Mouse (Mus musculus) right cerebral cortex, postnatal 14 days (tissue): ENCODE results near the gene Gabra5.

Source experiments
- DNase-seq: peaks from one replicate; pipeline ENCODE4 v3.0.0; 2022

Gene Gabra5

GRCm38 (mm10) chr7:57386517-57387340 is 123.1 kb downstream of the Gabra5 start, which contains the start of gene Gabrg3:
Gabrg3 (minus strand) TSS chr7:57387188.
- peak; percentile 53 for DNase-seq

DNA sequence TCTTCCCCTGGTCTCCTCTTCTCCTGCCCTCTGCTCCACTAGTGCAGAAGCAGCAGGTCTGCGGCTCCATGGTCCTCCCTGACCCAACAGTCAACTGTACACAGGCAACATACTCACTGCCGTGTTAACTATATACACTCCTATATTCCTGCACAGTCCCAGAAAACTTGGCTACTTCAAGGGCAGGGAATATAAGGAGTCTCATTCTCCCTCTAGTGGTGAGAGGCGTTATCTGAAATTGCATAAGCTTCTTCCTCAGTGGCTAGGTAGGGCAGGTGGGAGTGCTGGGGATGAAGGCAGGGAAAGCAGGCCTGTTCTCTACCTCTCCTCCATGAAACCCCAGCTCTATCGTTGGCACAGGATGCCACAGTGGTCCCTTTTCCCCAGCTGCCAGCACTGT is 125.7 kb downstream of the Gabra5 start:
- DNase-seq, result no peak

- DNase-seq, result no peak
These were observed 143.9 kb downstream of the Gabra5 start for GRCm38 (mm10) chr7:57366013-57366390.

DNA sequence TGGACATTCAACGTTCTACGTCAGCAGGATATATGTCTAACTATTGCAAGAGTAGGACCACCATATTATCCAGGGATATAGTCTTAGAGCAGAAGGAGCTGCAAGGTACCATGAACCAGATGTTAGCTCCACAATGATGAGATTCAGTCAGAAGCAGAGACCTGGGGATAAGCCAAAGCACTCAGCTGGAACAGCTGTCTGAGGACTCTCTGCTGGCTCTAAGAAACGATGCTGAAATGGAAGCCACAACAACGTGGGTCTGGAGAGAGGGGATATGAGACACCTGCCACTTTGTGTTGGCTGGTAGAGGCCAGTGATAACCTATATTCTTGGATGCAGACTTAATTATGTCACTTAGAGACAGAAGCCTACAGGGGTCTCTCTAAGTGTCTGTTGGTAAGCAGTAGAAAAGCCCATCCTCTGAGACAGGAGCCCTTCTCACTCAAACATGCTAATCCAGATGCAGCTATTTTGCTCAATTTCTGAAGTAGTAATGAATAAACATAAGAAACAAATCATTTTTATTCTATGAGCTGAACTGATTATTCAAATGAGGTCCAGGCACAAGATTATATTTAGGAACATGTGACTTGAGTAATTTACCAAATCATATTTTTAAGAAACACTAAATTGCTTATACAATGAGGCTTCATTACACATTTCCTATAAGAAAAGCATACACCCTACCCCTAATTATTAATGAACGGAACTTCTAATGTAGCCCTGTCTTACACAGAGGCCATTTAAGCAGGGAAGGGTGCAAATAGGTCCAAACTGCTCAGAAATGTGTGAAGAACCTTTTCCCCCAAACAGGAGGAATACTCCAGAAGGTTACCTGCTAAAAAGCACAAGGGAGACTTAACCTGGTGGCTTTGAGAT is 144.5 kb downstream of the Gabra5 start:
- no peak for DNase-seq

- no peak for DNase-seq
These were observed 146.0 kb downstream of the Gabra5 start for GRCm38 (mm10) chr7:57363812-57364211.

GRCm38 (mm10) chr7:57357871-57358540 is 151.9 kb downstream of the Gabra5 start:
- DNase-seq, result no peak
